Mouse (Mus musculus) ES-Bruce4 (cell line): ENCODE measurements at regions not wholly inside any gene's neighbourhood (a gene's known extent, or its start where the extent isn't known, plus 50 kb on each side); places are given as distances from the start of the nearest gene placed in this dataset.

Source experiments
- H3K27ac ChIP-seq: 2 replicates; pipeline ENCODE4 v1.5.1; 2012; ENCODE audit warnings: low read length, inconsistent platforms; ENCODE audit not compliant: insufficient read depth
- H3K27me3 ChIP-seq: 2 replicates; pipeline ENCODE4 v1.6.1; 2012; ENCODE audit warnings: mild to moderate bottlenecking, low read length, inconsistent platforms; ENCODE audit not compliant: control insufficient read depth, poor library complexity, insufficient read depth, severe bottlenecking
- H3K36me3 ChIP-seq: 2 replicates; pipeline ENCODE4 v1.6.1; 2012; ENCODE audit warnings: inconsistent platforms, mild to moderate bottlenecking, low read length, moderate library complexity; ENCODE audit not compliant: control insufficient read depth, poor library complexity, insufficient read depth, severe bottlenecking
- H3K4me1 ChIP-seq: one replicate; pipeline ENCODE4 v1.8.1; 2011; ENCODE audit warnings: low read length; ENCODE audit not compliant: control insufficient read depth, insufficient read depth
- H3K4me3 ChIP-seq: 2 replicates; pipeline ENCODE4 v1.5.1; 2011; ENCODE audit warnings: low read depth, mild to moderate bottlenecking, low read length
- H3K9ac ChIP-seq: 2 replicates; pipeline ENCODE4 v1.6.1; 2012; ENCODE audit warnings: low read depth, mild to moderate bottlenecking, inconsistent platforms; ENCODE audit not compliant: poor library complexity, severe bottlenecking
- H3K9me3 ChIP-seq: replicated peaks from 2 replicates; pipeline ENCODE4 v1.6.1; 2012; ENCODE audit warnings: mild to moderate bottlenecking, low read length, inconsistent platforms; ENCODE audit not compliant: control insufficient read depth, poor library complexity, insufficient read depth, severe bottlenecking
- CTCF ChIP-seq: IDR thresholded peaks from one replicate; pipeline ENCODE4 v1.8.1; 2011; ENCODE audit warnings: low read depth, low read length
- EP300 ChIP-seq: IDR thresholded peaks from 2 replicates; pipeline ENCODE4 v1.6.1; 2011; ENCODE audit warnings: low read depth, low read length; ENCODE audit not compliant: insufficient read depth
- POLR2A ChIP-seq: IDR thresholded peaks from one replicate; pipeline ENCODE4 v1.8.1; 2011; ENCODE audit warnings: low read length; ENCODE audit not compliant: insufficient read depth

GRCm38 (mm10) chr16:12880481-12880880, 229.0 kb upstream of the Ercc4 start:
- Histone ChIP-seq H3K27ac (no peak overlapping the region), H3K4me3 (no peak overlapping the region), H3K36me3 (no peaks in the 10 kb centered on the region), H3K9me3 (no peaks in the 10 kb centered on the region), H3K4me1 (no peaks in the 10 kb centered on the region), H3K27me3 (no peaks in the 10 kb centered on the region), H3K9ac (no peak overlapping the region)
- TF ChIP-seq EP300: no peak
- TF ChIP-seq CTCF: no peak
- TF ChIP-seq POLR2A: no peak

- Histone ChIP-seq H3K4me1 (no peaks in the 10 kb centered on the region), H3K4me3 (no peak overlapping the region), H3K9me3 (no peaks in the 10 kb centered on the region), H3K27me3 (no peaks in the 10 kb centered on the region), H3K27ac (no peak overlapping the region), H3K9ac (no peak overlapping the region), H3K36me3 (no peaks in the 10 kb centered on the region)
- no peak for TF ChIP-seq CTCF
- TF ChIP-seq POLR2A: no peak
- no peak for TF ChIP-seq EP300
Observed at GRCm38 (mm10) chr16:12882690-12883089, 226.8 kb upstream of the Ercc4 start.

- H3K4me1 ChIP-seq: no peaks in the 10 kb centered on the region
- H3K27ac ChIP-seq: no peak overlapping the region
- no peaks in the 10 kb centered on the region for H3K9me3 ChIP-seq
- no peaks in the 10 kb centered on the region for H3K27me3 ChIP-seq
- TF ChIP-seq CTCF (no peak), POLR2A (no peak), EP300 (no peak)
- no peaks in the 10 kb centered on the region for H3K36me3 ChIP-seq
- H3K9ac ChIP-seq: no peak overlapping the region
- H3K4me3 ChIP-seq: no peak overlapping the region
Observed at GRCm38 (mm10) chr16:12884556-12884955, 224.9 kb upstream of the Ercc4 start.

GRCm38 (mm10) chr16:12886127-12886526, 223.4 kb upstream of the Ercc4 start:
- TF ChIP-seq EP300: no peak
- TF ChIP-seq POLR2A: no peak
- no peak for TF ChIP-seq CTCF
- Histone ChIP-seq H3K4me1 (no peaks in the 10 kb centered on the region), H3K9me3 (no peaks in the 10 kb centered on the region), H3K36me3 (no peaks in the 10 kb centered on the region), H3K27ac (no peak overlapping the region), H3K4me3 (no peak overlapping the region), H3K27me3 (no peaks in the 10 kb centered on the region), H3K9ac (no peak overlapping the region)

GRCm38 (mm10) chr16:12887381-12887780, 222.1 kb upstream of the Ercc4 start:
- Histone ChIP-seq H3K36me3 (no peaks in the 10 kb centered on the region), H3K9ac (no peak overlapping the region), H3K4me1 (no peaks in the 10 kb centered on the region), H3K27ac (no peak overlapping the region), H3K9me3 (no peaks in the 10 kb centered on the region), H3K4me3 (no peak overlapping the region), H3K27me3 (no peaks in the 10 kb centered on the region)
- TF ChIP-seq POLR2A: no peak
- TF ChIP-seq EP300: no peak
- no peak for TF ChIP-seq CTCF

- Histone ChIP-seq H3K27ac (no peak overlapping the region), H3K9me3 (no peaks in the 10 kb centered on the region), H3K9ac (no peak overlapping the region), H3K36me3 (no peaks in the 10 kb centered on the region), H3K4me1 (no peaks in the 10 kb centered on the region), H3K4me3 (no peak overlapping the region), H3K27me3 (0 out of 2 replicates have a peak, but pooled peaks cover under 1% of the 10 kb centered on the region)
- no peak for TF ChIP-seq CTCF
- no peak for TF ChIP-seq POLR2A
- TF ChIP-seq EP300: no peak
Observed at GRCm38 (mm10) chr16:12890094-12890493, 219.4 kb upstream of the Ercc4 start.
